Mouse (Mus musculus) kidney, embryonic 16.5 days (tissue): ENCODE data around the gene Camkk2. TPM values are rescaled to one million over a fixed set of nuclear protein-coding genes. Genes with fewer than 3 reads are reported as not detected.

ENCODE experiments used
- ATAC-seq: fragments of 200-750 bp; cut with Nextera tagmentation; 2 replicates; pipeline ENCODE4 v1.8.0; 2017; ENCODE audit warnings: moderate TSS enrichment; ENCODE audit not compliant: low FRiP score, low TSS enrichment
- H3K27ac ChIP-seq: fragments of 300-500 bp; sonication (generic); 2 replicates; pipeline ENCODE4 v1.5.1; 2014; ENCODE audit warnings: low read length
- H3K27me3 ChIP-seq: fragments of 300-500 bp; sonication (generic); 2 replicates; pipeline ENCODE4 v1.6.1; 2014; ENCODE audit warnings: low read length, control low read depth, mixed read lengths; ENCODE audit not compliant: insufficient read depth
- H3K36me3 ChIP-seq: fragments of 300-500 bp; sonication (generic); 2 replicates; pipeline ENCODE4 v1.6.1; 2014; ENCODE audit warnings: low read length, control low read depth, mixed read lengths; ENCODE audit not compliant: insufficient read depth
- H3K4me1 ChIP-seq: fragments of 300-500 bp; sonication (generic); 2 replicates; pipeline ENCODE4 v1.6.1; 2014; ENCODE audit warnings: low read length, control low read depth, mixed read lengths; ENCODE audit not compliant: insufficient read depth
- H3K4me2 ChIP-seq: fragments of 300-500 bp; sonication (generic); replicated peaks from 2 replicates; pipeline ENCODE4 v1.6.1; 2014; ENCODE audit warnings: low read depth, low read length
- H3K4me3 ChIP-seq: fragments of 300-500 bp; sonication (generic); 2 replicates; pipeline ENCODE4 v1.5.1; 2014; ENCODE audit warnings: mild to moderate bottlenecking, low read length
- H3K9ac ChIP-seq: fragments of 300-500 bp; sonication (generic); replicated peaks from 2 replicates; pipeline ENCODE4 v1.6.1; 2014; ENCODE audit warnings: low read length
- H3K9me3 ChIP-seq: fragments of 300-500 bp; sonication (generic); 2 replicates; pipeline ENCODE4 v1.6.1; 2016; ENCODE audit warnings: low read length, control low read depth
- WGBS: fragments of 180-500 bp; shearing (Covaris S2); extraction: QIAGEN DNeasy Blood & Tissue Kit; methylation state at CpG from one replicate; pipeline ENCODE4 v1.1.7; 2014; 5-methylcytosine and 5-hydroxymethylcytosine counted together
- polyA plus RNA-seq: library from polyadenylated mRNA; unstranded; fragments of >200 nt; fragmentation: Nextera tagmentation; extraction: Ambion mirVana; gene quantifications from 2 replicates; pipeline ENCODE4 v1.2.1, GENCODE M21; 2015

The Camkk2 gene
- polyA plus RNA-seq, 1 experiment from 2014 or later, result 35.6 TPM

DNA sequence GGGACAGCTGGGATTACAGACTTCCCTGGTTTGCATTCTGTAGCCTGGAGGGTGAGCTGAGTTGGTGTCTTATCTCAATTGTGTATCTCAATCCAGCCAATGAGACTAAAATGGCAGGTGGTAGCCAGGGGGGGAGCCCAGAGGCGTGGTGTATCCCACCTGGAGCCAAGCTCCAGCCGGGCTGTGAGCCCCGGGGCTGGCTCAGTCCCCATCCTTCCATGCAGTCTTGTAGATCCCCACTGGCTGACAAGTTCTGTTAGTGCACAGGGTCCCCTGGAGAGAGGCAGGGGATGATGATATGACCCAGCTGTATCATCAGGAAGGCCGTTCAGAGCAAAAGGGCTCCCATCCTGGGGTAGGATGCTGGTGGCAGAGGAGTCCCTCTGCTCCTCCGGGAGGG is 52.6 kb downstream of the Camkk2 start:
- no peak overlapping the region for H3K27ac ChIP-seq
- H3K9ac ChIP-seq, result no peak overlapping the region
- no peak overlapping the region for H3K4me2 ChIP-seq
- no peaks in the 10 kb centered on the region for H3K9me3 ChIP-seq
- no peaks in the 10 kb centered on the region for H3K27me3 ChIP-seq
- H3K4me1 ChIP-seq, result peaks cover 5% of the 10 kb centered on the region; the same call in 1 of the 2 replicates
- no peak overlapping the region for H3K4me3 ChIP-seq
- ATAC-seq, result peak; percentile 53
- WGBS, result 54% methylated on average over 5 of the region's 5 CpGs
- H3K36me3 ChIP-seq, result no peaks in the 10 kb centered on the region

DNA sequence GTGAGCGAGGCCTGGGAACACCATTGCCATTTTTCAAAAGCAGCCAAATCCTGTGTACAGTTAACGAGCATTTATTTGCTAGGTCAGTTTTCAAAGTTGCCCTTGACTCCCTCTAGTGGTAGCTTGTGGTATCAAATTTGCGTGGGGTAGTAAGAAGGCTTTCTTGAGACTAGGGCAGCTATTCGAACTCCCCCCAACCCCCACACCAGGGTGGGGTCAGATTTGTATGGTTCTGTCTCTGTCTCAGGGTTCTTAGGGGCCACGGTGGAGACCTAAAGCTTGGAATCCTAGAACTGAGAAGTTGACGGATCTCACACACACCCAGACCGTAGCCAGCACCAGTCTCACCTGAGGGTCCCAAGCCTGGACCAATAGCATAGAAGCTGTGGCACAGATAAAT is 53.1 kb downstream of the Camkk2 start:
- H3K4me3 ChIP-seq, result no peak overlapping the region
- WGBS, result 23% methylated on average over 7 of the region's 7 CpGs
- ATAC-seq, result peak; percentile 52; the same call in 1 of the 2 replicates

DNA sequence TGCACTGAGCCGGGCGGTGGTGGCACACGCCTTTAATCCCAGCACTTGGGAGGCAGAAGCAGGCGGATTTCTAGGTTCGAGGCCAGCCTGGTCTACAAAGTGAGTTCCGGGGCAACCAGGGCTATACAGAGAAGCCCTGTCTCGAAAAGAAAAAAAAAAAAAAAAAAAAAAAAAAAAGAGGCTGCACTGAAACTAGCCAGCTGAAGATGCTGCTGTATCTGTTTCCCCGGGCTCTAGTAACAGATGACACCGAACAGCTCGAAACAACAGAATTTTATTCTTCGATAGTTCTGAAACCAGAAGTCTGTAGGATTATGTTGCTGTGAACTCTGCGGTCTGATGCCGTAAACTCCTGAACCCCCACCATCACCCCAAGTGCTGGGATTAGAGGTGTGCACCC is 53.8 kb downstream of the Camkk2 start:
- ATAC-seq, result no peak
- no peaks in the 10 kb centered on the region for H3K9me3 ChIP-seq
- H3K4me2 ChIP-seq, result no peak overlapping the region
- no peak overlapping the region for H3K27ac ChIP-seq
- H3K27me3 ChIP-seq, result no peaks in the 10 kb centered on the region
- 0 out of 2 replicates have a peak, but pooled peaks cover 3% of the 10 kb centered on the region for H3K4me1 ChIP-seq
- H3K9ac ChIP-seq, result no peak overlapping the region
- no peaks in the 10 kb centered on the region for H3K36me3 ChIP-seq
- 94% methylated on average over 13 of the region's 13 CpGs for WGBS
- no peak overlapping the region for H3K4me3 ChIP-seq

More for the DNA sequence above, 53.1 kb downstream of the Camkk2 start:
- Histone ChIP-seq H3K4me1 (0 out of 2 replicates have a peak, but pooled peaks cover 3% of the 10 kb centered on the region), H3K9ac (no peak overlapping the region), H3K4me2 (no peak overlapping the region), H3K9me3 (no peaks in the 10 kb centered on the region), H3K27me3 (no peaks in the 10 kb centered on the region), H3K27ac (no peak overlapping the region), H3K36me3 (no peaks in the 10 kb centered on the region)

DNA sequence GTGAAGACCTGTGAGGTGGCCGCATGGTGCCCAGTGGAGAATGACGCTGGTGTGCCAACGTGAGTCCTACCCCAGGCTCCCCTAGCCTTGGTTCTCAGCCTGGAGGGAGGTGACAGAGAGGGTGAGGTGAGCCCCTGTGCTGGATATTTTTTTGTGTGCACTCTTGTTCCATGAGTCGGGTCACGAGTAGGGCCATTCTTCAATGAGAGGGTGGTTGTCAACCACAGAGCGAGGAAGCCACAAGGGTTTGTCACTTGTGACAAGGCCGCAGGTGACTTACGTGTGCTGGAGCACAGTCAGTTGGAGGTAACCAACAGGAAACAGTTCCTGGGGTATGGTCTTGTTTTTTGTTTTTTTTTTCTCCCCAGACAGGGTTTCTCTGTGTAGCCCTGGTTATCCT is 60.0 kb downstream of the Camkk2 start:
- Histone ChIP-seq H3K9me3 (0 out of 2 replicates have a peak, but pooled peaks cover 3% of the 10 kb centered on the region), H3K4me3 (no peak overlapping the region), H3K27ac (no peak overlapping the region), H3K4me1 (no peaks in the 10 kb centered on the region), H3K27me3 (no peaks in the 10 kb centered on the region), H3K4me2 (no peak overlapping the region), H3K36me3 (no peaks in the 10 kb centered on the region), H3K9ac (no peak overlapping the region)
- ATAC-seq, result no peak
- WGBS, result 90% methylated on average over 8 of the region's 8 CpGs

DNA sequence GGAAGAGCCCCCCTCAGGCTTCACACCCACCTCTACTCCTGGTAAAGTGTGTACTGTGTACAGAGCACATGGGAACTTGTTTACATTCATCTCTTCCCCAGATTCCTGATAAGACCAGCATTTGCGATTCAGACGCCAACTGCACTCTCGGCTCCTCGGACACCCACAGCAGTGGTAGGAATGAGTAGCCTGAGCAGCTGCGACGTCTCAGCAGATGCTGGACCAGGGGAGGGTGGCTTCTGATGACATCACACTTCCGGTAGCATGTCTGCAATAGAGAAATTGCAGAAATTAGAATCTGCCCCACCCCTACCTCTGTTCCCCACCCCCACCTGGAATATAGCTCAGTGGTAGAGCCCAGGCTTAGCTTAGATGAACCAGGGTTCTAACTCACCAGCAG is 60.8 kb downstream of the Camkk2 start:
- H3K4me3 ChIP-seq, result no peak overlapping the region
- H3K27ac ChIP-seq, result no peak overlapping the region
- no peak overlapping the region for H3K4me2 ChIP-seq
- peak; percentile 31; the same call in 1 of the 2 replicates for ATAC-seq
- H3K36me3 ChIP-seq, result no peaks in the 10 kb centered on the region
- 0 out of 2 replicates have a peak, but pooled peaks cover 3% of the 10 kb centered on the region for H3K9me3 ChIP-seq
- no peaks in the 10 kb centered on the region for H3K4me1 ChIP-seq
- WGBS, result 61% methylated on average over 7 of the region's 7 CpGs
- H3K27me3 ChIP-seq, result no peaks in the 10 kb centered on the region
- no peak overlapping the region for H3K9ac ChIP-seq

DNA sequence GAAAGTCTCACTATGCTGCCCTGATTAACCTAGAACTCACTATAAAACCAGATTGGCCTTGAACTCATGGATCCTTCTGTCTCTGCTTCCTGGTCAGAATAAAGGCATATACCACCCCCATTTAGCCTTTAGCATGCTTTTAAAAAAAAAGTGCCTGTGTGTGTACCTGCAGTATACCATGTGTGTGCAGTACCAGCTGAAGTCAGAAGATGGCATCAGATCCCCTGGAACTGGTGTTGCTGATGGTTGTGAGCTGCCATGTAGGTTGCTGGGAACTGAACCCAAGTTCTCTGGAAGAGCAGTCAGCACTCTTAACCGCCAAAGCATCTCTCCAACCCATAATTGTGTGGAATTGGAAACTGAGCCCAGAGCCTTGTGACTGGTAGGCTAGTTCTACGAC is 62.4 kb downstream of the Camkk2 start:
- WGBS, result 93% methylated on average over 2 of the region's 2 CpGs
- H3K9me3 ChIP-seq, result 0 out of 2 replicates have a peak, but pooled peaks cover 3% of the 10 kb centered on the region
- H3K27ac ChIP-seq, result no peak overlapping the region
- no peaks in the 10 kb centered on the region for H3K27me3 ChIP-seq
- H3K4me2 ChIP-seq, result no peak overlapping the region
- no peaks in the 10 kb centered on the region for H3K4me1 ChIP-seq
- H3K4me3 ChIP-seq, result no peak overlapping the region
- H3K9ac ChIP-seq, result no peak overlapping the region
- no peak for ATAC-seq
- no peaks in the 10 kb centered on the region for H3K36me3 ChIP-seq

DNA sequence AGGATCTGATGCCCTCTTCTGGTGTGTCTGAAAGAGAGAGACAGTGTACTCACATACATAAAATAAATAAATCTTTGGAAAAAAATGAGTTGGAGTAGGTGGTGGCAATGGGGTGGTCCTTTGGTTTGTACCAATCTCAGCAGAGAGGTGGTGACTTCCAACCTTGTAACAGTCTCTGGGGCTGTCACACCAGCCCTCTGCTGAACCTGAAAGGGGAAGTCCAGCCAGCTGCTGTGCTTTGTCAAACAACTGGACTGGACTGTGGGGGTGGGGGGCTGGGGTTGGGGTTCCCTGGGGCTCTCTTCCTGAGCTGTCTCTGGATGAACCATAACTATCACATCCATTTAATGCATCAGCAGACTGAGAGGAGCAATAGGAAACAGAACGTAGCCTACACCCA is 63.5 kb downstream of the Camkk2 start:
- Histone ChIP-seq H3K27me3 (no peaks in the 10 kb centered on the region), H3K4me3 (no peak overlapping the region), H3K9me3 (0 out of 2 replicates have a peak, but pooled peaks cover 3% of the 10 kb centered on the region), H3K36me3 (no peaks in the 10 kb centered on the region), H3K4me2 (no peak overlapping the region), H3K9ac (no peak overlapping the region), H3K4me1 (no peaks in the 10 kb centered on the region), H3K27ac (no peak overlapping the region)
- ATAC-seq, result no peak
- 93% methylated on average over 1 of the region's 1 CpGs for WGBS

DNA sequence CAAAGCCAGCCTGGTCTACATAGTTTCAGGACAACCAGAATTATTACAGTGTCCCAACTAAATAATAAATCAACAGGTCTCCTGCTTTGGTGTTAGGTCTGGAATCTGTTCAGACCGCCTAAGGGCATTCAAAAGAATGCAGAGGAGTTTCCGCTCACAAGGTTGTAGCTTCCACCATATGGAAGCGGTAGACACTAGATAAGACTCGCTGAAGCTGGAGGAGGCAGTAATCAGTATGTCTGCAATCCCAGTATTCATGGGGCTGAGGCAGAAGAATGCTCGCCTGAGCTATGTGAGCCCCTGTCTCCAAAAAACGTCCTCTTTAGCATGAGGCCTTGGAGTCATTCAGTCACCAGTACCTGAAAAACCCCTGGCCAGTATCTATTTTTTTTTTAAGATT is 70.4 kb downstream of the Camkk2 start:
- WGBS, result 66% methylated on average over 6 of the region's 6 CpGs
- H3K9me3 ChIP-seq, result no peaks in the 10 kb centered on the region
- H3K4me3 ChIP-seq, result no peak overlapping the region

DNA sequence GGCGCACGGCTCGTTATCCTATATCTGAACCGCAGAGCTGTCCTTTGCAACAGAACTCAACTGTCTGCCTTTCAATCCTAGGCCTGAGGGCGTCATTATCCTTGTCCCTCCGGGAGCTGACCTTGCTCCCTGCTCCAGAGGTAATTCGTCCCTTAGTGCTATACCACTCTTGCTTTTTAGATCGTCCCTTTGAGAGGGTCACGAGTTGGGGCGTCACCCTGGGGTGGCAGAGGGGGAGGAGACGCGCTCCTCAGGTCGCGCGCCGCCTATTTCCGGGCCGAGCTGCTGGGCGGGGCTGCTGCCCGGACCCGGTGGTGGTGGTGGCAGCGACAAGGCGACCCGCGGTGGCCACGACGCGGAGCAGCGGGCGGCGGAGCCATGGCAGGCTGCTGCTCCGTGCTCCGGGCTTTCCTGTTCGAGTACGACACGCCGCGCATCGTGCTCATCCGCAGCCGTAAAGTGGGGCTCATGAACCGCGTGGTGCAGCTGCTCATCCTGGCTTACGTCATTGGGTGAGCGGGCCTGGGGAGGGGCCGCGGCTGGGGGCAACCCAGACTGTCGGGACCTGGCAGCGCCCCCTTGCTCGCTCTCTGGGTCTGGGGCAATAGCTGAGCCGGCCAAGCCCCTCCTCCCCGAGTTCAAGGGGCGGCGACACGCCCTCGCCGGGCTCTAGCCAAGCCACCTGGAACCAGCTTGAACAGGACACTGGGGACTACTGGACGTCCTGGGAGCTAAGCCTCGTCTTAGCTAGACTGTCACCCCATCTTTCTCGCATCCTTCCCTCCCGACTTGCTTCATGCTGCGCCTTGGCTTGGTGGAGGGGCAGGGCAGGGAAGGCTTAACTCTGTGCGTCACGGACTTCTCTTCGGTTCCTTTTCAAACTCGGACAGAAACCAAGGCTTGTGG is 71.7 kb downstream of the Camkk2 start, which contains the start of gene P2rx4:
TSS of gene P2rx4 (plus strand) at position 269 of the 906 bp plus-strand sequence.
- Histone ChIP-seq H3K4me3 (peak within 1 kb of the TSS; percentile 70), H3K4me1 (peaks cover 14% of the 10 kb centered on the region), H3K36me3 (no peaks in the 10 kb centered on the region), H3K27ac (peak within 1 kb of the TSS; percentile 83), H3K4me2 (peak within 1 kb of the TSS; percentile 88), H3K9ac (peak within 1 kb of the TSS; percentile 80), H3K27me3 (no peaks in the 10 kb centered on the region), H3K9me3 (no peaks in the 10 kb centered on the region)
- ATAC-seq, result peak; percentile 93
- WGBS, result 1% methylated on average over 66 of the region's 66 CpGs

More for the DNA sequence above, 70.4 kb downstream of the Camkk2 start:
- H3K9ac ChIP-seq, result no peak overlapping the region
- no peaks in the 10 kb centered on the region for H3K36me3 ChIP-seq
- no peaks in the 10 kb centered on the region for H3K27me3 ChIP-seq
- peaks cover 14% of the 10 kb centered on the region for H3K4me1 ChIP-seq
- no peak overlapping the region for H3K4me2 ChIP-seq
- no peak overlapping the region for H3K27ac ChIP-seq
- no peak for ATAC-seq

DNA sequence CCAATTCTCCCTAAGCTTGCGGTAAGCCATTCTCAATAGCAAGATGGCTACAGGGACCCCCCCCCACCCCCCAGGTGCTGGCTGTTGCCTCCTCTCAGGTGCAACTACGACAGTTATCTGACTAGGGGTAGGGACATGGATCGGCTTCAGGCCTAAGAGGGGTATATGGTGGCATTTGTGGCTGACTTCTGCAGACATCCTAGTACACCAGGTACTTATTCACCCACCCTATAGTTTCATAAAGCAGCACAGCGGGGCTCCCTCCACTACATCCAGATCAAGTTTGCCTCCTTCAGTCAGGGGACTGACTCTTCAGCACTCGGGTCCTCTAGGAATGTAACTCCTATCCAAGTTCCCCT is 72.3 kb downstream of the Camkk2 start:
- Histone ChIP-seq H3K27ac (peak overlapping the region; percentile 83), H3K27me3 (no peaks in the 10 kb centered on the region), H3K9me3 (no peaks in the 10 kb centered on the region), H3K4me3 (peak overlapping the region; percentile 70), H3K4me1 (peaks cover 14% of the 10 kb centered on the region), H3K36me3 (no peaks in the 10 kb centered on the region), H3K4me2 (peak overlapping the region; percentile 88), H3K9ac (peak overlapping the region; percentile 80)
- 48% methylated on average over 5 of the region's 5 CpGs for WGBS
- no peak for ATAC-seq
